Mouse (Mus musculus) ovary, postnatal 10 days (tissue): Measurements from ENCODE around the gene Gm20388.

Source experiments
- DNase-seq: peaks from one replicate; pipeline ENCODE4 v3.0.0; 2022; ENCODE audit warnings: low spot score

The Gm20388 gene

DNA sequence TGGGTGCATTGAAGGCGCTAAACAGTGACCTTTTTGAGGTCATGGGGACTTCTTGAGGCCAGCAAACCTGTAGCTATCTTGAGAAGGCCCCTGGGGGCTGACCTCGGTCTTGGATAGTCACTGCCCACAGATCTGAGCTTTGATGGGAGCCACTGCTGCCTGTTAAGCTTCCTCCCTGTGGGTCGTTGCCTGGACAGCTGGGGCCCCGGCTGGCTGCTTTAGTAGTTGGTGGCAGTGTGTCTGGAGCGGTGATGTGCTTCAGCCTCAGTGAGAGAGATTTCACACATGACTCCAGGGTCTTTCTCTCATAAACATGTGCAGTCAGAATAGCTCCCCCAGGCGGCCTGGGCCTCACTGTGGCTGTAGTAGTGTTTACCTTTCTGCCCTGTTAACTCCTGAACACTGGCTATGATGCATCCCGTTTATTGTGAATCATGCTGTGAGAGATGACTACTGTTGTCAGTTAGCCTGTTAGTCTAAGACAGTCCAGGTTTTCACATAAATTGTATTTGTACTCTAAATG, 2100.5 kb downstream of the Gm20388 start:
- DNase-seq, result no peak

DNA sequence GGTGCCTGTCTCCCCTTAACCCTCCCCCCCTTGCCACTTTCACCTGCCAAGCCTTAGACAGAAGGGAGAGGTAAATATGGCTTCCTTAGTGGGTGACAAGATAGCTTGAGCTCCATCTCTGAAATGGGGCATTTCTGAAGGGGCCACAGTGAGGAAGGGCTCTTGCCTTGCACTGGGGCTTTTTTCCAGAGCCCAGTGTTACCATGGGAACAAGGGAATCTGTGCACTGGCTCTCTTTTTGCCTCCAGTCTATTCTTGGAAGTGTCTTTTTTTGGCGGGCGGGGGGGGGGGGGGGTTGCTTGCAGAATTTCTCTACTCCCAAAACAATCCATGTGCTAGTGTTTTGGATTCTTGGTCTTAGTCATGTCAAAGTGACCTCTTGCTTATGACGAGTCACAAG, 2104.0 kb downstream of the Gm20388 start:
- no peak for DNase-seq

DNA sequence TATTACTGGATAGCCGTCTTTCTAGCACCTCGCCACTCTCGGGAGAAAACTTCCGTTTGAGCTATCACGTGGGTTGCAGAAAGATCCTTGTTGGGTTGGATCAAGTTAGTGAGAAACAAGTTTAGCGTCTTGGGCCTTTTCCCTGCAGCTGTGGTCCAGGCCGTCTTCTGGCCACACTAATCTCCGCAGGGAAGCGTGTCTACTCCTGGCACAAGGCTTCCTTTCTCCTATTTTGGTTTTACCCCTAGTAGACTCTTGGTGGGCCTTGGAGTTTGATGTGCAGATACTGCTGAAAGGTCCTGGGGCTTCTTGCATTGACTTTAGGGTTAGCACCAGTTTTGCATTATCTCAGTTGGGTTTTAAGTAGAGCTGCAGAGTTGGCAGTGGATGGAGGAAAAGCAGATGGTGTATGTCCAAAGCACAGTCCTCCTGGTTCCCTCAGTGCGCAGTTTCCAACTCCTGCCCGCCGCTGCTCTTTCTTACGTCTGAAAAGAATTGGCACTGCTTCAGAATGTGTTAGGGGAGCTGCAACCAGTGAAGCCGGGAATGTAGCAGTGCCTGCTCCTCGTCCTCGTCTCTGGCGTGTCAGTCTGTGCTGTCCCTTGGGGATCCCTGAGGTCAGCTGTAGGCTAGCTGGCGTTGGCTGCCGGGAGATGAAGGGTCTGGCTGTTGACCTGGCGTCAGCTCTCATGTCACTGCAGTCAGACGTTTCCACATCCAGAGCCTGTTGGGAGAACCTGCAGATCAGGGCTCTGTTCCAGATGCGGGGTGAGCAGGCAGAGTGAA, 2107.6 kb downstream of the Gm20388 start:
- no peak for DNase-seq

DNA sequence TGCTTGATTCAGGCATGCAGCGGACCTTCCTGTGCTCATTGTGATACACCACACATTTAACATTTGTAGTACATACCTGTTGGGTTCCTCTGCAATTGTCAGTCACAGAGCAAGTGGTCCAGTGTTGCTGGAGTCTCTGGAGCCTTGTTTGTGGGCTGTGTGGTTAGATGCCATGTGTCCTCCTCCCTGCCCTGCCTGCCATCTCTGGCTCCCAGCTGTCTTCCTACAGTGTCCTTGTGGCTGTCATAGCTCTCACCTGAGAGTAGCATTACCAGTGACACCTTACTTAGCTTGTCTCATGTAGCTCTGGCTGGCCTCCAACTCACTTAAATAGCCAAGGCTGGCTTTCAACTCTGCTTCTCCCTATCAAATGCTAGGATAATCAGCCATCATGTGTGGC, 2108.5 kb downstream of the Gm20388 start:
- DNase-seq, result no peak

DNA sequence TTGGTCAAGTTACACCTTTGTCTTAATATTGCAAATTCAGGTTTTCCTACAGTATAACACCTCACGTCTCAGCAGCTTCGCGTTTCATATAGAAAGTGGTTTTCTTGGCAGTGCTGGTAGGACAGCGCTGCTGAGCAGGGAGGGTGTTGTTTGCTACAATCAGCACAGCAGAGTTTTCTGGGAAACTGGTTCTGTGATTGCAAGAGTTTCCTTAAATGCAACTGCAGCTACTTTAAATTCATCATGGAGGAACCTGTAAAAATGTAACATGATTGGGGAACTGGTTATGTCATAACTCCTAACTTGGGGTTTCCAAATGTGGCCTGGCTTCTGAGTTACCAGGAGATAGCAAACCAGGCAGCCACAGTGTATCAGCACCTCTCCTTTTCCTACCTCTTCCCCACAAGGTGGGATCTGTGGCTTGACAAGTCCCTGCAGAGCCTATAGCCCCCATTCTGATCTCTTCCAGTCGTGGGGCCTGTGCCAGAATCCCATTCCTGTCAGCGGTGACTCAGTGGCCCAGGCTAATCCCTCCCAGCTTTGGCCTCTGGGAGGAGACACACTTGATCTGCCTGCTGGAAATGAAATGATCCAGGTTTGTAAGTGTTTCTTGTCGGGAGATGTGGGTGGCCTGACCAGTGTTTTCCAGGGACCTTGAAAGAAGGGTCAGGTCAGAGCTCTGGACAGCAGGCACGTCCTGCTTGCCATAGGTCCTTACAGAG, 2109.6 kb downstream of the Gm20388 start:
- no peak for DNase-seq

DNA sequence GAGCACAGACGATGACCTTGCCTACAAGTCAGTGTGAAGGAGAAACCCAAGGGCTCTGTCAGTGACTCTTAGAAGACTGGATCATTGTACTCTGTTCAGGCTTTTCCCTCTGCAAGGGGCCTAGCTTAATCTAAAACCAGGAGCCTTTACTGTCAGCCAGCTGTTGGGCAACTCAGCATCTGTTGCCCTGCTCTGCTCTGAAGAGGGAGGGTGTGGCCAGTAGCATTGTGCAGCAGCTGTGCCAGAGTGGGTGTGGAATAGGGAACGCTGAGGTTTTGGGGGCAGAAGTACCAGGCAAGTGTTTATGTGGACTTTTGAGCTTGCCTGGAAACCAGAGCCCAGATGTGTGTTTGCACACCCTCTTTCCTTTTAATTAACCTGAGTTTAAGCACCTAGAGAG, 2111.1 kb downstream of the Gm20388 start:
- DNase-seq, result no peak

DNA sequence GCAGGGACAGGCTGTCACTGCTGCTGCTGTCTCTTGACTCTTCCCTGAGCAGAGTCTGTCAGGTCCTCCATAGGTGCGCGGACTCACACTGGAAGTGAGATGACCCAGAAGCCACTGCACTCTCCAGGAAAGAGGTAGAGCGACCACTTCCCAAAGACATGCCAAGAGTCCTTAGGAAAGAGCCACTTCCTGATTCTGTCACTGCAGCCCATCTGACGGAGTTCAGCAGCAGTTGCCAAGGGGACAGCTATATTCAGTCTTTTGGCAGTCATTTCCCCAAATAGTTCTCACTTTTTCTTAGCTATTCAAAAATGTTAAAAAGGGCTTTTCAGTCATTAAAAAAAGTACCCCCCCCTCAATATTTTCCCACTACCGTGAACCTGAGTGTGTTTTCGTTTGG, 2111.6 kb downstream of the Gm20388 start:
- no peak for DNase-seq

DNA sequence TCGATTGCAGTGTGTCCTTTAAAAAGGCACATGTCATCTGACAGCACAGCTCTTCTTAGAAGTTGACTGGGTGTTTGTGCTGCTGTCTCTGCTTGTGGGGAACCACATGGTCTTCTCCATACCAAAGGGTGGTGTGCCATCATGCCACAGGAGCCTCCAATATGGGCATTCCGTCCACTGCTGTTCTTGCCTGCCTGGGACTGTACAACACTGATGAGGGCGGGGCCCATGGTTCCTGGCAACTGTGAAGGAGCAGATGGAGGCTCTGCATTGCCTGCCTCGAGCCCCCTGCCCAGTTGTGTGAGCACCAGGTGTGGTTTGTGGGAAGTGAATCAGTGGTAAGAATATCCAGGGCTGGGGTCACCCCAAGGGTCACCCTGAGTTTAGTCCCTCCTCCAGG, 2112.1 kb downstream of the Gm20388 start:
- no peak for DNase-seq

DNA sequence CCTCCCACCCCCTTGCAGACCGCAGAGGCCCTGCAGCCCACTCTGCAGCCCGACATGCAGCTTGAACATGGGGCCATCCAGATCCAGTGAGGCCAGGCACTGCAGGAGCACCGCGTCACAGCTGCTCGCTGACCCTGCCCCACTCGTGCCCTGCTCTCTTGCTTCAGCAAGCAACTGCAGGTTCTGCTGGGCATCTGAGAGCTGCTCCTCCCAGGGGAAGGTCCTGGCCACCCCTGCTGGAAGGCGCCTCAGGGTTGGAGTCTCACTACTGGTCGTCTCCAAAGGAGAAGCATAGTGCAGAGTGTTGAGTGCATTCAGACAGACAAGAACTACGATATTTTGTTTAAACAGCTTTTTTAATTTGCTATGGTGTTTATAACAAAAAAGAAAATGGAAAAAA, 2114.9 kb downstream of the Gm20388 start:
- no peak for DNase-seq

DNA sequence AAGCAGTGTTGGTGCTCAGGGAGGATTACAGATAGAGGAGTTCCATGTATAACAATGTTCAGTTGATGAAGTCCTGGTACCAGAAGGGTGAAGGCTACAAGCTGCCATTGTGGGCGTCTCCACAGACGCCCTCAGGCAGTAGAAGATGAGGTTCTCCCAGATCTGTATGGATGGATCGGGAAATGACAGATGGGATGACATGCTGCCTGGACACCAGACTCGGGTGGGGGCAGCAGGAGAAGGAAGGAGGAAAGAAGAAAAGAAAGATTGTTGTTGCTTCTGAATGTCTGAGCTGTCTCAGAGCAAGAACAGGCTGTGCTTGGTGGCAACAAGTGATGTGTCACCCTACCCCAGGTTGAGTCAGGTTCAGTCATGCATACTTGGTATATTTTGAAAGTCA, 2117.5 kb downstream of the Gm20388 start:
- no peak for DNase-seq

DNA sequence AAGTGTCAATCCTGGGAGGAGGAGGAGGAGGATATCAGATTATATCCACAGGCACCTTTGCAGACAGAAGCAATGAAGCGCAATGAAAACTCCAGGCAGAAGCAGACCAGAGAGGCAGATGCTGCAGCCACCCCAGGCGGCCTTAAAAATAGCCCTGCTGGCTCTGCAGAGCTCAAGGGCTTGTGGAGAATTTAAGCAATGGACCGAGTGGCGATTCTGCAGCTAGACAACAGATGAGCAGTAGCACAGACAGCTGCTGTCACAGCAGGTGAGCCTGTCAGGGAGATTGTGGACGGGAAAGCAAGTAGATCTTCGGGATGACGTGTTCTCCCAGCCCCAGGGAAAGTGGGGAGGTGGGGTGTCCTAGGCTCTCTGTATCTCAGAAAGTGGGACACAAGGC, 2120.3 kb downstream of the Gm20388 start:
- no peak for DNase-seq

DNA sequence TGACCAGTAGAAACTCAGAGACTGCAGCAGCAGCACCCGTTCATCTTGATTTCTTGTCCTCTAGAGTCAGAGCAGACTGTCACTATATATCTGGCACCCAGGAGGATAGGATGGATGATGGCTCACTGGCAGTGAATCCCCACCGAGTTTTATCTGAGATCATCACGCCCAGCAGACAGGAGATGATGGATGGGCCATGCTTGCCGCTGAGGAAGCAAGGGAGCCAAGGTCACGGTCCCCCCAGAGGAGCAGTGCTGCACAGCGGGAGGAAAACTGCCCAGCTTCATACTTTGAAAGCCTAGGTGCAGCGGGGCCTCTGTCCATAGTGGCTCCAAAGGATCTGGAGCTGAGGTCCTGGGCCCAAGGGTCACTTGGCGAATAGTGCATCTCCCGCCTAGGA, 2122.1 kb downstream of the Gm20388 start:
- no peak for DNase-seq

DNA sequence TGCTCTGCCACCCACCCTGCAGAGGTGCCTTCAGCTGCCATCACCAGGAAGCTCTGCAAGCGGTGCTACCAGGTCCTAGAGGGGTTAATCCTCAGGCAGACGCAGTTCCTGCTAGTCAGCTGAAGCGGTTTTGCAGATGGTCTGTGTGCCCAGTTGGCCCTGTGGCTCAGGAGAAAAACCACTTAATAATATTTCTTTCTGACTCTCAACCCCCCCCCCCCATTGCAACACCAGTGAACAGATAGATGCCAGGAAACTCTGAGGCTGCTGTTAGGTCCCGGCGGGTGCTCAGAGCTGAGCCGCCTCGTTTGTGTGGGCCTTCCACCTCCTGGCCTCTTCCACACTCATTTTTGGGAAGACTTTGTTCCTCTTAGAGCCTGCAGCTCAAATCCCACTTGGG, 2124.9 kb downstream of the Gm20388 start:
- no peak for DNase-seq

DNA sequence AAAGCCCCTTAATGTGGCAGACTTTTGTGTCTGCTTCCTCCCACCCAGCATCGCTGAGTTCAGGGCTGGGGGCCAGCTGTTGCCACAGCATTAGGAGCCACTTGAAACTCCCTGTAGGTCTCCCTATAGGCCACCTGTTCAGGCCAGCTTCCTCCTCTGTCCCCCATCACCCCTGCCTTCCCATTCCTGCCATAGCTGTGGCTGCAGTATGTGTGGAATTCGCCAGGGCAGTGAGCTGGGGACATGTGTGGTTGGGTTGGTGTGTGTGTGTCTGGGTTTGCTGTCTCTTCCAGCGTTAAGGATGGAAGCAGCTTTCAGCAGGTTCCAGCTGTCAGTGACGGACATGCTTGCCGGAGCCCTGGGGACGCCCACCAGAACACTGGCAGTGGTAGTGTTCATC, 2125.7 kb downstream of the Gm20388 start:
- no peak for DNase-seq

DNA sequence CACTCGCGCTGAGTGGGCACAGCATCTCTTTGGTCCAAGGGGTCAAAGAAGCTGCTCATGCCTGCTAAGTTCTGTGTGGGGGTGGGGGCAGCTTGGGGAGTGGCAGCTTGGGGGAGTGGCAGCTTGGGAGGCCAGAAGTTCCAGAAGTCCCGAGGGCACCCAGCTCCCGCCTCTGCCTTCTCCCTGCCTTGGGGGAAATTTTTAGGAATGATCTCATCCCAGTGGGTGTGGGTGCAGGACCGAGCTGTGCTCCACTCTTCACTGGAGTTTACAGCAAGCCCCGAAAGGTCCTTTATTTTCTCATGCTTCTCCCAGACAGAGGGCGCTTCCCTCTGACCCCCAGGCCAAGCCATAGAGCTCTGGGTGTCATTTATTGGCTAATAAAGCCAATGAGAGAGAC, 2126.6 kb downstream of the Gm20388 start:
- DNase-seq, result no peak

DNA sequence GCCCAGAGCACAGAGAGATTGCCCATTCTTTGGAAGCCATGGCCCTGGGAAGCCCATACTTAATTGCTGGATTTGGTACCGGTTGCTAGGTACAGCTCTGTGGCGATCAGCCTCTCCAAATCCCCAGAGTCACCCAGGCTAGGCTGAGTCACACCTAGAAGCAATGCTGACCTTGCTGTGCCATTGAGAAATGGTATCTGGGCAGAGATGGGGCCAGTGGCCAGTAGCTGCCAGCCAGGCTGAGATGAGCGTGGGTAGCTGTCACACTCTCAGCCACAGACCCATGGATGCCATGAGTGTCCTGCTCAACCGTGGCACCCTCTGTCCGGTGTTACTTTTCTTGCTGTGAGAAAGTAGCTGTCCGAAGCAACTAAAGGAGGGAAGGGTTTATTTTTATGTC, 2127.4 kb downstream of the Gm20388 start:
- DNase-seq, result no peak

DNA sequence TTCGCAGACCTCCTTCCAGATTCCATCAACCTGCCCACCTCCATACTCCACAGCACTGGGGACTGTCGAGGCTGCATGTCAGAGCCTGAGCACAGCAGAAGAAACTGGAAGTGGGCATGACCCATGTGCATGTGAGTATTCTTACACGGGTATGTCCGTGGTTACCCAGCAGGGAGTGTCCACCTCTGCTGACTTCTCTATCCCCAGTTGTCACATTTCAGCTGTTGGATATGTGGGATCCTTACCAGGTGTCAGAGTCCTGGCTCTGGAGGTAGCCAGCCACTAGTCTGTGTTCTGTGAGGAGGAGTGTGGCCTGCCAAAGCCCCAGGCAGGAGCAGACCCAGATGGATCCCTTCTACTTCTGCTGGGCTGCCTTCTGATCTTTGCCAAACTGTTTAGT, 2128.8 kb downstream of the Gm20388 start:
- DNase-seq, result no peak

DNA sequence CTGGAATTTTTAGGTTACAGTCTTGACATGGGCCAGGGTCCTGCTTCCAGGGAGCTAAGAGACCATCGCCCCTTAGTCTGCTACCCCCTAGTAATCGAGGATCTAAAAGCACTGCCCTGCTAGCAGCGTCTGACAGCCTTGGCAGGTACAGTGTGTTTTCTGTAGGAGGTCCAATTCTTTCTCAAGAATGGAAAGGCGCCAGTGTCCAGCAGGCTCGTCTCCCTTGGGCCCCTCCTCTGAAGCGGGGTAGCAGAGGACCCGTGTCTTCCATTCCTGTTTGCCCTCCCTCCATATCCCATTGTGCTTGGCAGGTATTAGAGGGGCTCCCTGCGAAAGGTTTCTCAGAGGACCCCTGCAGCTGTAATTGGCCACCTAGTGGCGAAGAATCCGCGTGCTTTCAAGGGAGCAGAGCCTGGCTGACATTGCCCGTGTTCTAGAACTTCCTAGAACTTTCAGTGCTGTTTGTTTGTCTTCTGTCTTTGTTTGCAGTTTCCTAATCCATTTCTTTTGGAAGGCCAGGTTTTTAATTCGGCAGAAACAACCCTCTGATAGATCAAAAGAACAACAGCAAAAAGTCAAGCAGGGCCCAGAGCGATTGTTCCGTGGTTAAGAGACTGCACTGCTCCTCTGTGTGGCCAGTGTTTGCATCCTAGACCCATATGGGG, 2136.7 kb downstream of the Gm20388 start:
- DNase-seq, result no peak

DNA sequence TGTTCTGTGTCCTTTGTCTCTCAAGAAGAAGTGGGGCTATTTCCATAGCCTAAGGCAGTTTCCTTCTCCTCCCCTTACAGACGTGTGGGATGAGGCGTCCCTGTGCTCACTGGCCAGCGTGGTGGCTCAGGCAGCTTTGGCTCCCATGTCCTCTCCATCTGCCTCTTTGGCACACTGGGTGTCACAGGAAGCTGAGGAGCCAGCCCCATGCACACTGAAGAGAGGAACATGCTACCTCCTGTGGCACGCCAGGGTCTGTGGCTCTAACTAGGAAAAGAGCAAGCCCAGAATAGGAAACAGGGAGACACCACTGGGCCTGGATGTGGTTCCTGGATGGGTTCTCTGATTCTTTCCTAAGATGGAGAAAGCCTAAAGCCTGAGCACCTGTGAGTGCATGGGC, 2138.6 kb downstream of the Gm20388 start:
- DNase-seq, result no peak

DNA sequence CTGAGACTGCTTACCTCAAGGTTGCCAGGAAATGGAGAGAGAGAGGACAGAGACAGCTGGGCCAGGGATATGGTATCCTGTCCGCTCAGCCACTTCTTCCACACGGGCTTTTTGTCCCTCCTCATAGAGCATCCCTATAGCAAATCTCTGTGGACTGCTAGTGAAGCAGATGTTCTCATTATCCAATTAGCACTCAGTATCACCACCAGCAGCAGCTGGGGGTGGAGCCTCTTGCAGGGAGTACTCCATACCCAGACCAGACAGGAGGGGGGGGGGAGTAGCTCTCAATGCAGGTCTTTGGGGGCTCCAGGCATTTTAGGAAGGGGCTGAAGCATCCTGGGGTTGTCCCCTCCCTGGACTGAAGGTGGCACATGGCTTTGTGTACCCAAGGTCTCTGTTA, 2139.3 kb downstream of the Gm20388 start:
- DNase-seq, result no peak

DNA sequence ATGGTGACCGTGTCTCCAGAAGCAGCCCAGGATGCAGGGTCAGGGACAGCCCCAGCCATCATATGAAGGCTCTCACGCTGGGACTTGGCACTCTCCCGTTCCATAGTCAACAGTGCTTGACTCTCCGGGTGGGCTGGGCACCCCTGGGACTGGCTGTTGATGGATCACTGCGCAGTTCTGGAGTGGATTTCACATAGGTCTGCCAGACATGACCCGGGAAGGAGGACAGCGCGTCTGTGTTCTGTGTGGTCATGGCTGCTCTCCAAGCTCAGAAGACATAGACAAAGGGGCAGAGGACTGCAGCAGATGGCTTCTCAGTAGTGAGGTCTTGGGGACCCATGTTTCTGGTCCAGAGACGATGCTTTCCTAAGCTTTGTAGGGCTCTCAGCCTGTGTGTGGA, 2140.0 kb downstream of the Gm20388 start:
- no peak for DNase-seq

DNA sequence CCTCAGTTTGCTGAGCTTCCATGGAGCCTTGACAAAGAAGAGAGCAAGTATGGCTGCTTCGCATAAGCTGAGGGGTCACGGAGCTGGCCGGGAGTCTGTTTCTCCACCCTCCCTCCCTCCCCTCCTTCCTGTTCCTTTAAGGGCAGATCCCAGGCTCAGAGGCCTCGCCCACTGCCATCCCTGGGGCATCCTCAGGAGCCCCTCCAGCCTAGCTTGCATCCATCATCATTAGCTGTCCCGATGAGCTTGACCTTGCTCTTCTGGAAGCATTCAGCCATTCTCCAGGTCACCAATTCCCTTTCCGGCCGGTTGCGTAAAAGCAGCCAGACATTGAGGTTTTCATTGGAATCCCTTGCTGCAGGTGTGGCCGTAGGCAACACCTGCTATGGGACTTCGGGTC, 2144.7 kb downstream of the Gm20388 start:
- DNase-seq, result no peak

DNA sequence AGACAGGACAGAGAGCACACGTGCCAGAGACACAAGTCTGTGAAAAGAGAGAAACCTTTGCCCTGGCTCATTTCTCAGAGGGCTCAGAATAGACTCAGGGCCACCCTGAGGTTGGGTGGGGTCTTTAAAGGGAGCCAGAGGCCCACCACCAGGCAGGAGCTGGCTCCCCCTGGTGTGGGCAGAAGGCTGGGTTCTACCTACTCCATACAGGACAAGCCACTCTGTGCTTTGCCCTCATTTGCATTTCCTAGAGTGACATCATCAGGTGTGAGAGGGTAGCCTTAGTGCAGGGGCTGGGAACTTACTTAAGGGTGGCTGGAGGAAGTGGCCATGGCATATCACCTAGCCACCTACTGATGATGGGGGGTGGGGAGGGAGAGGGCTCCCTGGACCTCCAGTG, 2145.5 kb downstream of the Gm20388 start:
- DNase-seq, result no peak
